ENCODE assay signal across 9 mouse cellular contexts in genomic region chr2:153444254-153445136, GRCm38 (mm10). TPM values are rescaled to one million over a fixed set of nuclear protein-coding genes. Genes with fewer than 3 reads are reported as not detected.
DNase-seq lines count a peak whose midpoint lies in the region; ATAC-seq lines count a peak whose summit lies in the region.
"Had no signal": no experiment of that assay in that cellular context is flagged by ENCODE, and none has a peak within 500 bp of the region (broad histone marks: within the 10 kb centered on the region; RNA-seq: fewer than 3 reads in every experiment).

No protein-coding gene starts in this region.

- peak overlapping the region; percentile 94 for H3K9ac ChIP-seq in hindbrain, embryonic 14.5 days

- H3K4me2 ChIP-seq in hindbrain, embryonic 14.5 days (replicated peaks) = peak overlapping the region; percentile 88

- peak; percentile 86 for DNase-seq in Muller cell, postnatal 12 days (ENCODE audit: inconsistent ontology term)
- peak; percentile 52 for DNase-seq in c-Kit-positive CD71-positive TER-119-negative erythroid progenitor cells, embryonic 14.5 days (ENCODE audit: low read depth)
- DNase-seq in frontal cortex, postnatal 25 days (ENCODE audit: low spot score in 2 of 2) = peak; percentile 28 to 29
- peak; percentile 71 for DNase-seq in hindbrain, embryonic 14.5 days (ENCODE audit: low spot score)
- DNase-seq in left cerebral cortex, postnatal 25 days (ENCODE audit: low spot score in 2 of 2) = peak; percentile 64 to 68
- DNase-seq in right cerebral cortex, postnatal 10 days (ENCODE audit: low spot score in 2 of 2) = peak; percentile 73 to 75
- DNase-seq in yolk sac, embryonic 10.5 days (ENCODE audit: low spot score) = peak; percentile 95

- H3K9me3 ChIP-seq in hindbrain, embryonic 14.5 days (ENCODE audit: control insufficient read depth, low read length) = no peaks in the 10 kb centered on the region

- intact Hi-C loops in left cerebral cortex, postnatal 25 days (cut with DNase I) = no loop called here

- peak; percentile 62 for ATAC-seq in hindbrain, embryonic 14.5 days (ENCODE audit: low FRiP score)
- peak; percentile 40 for ATAC-seq in megakaryocyte progenitor cell, adult 5-6 weeks (replicated peaks; ENCODE audit: poor library complexity)

- peak overlapping the region; percentile 80 for H3K4me3 ChIP-seq in hindbrain, embryonic 14.5 days (replicated peaks; ENCODE audit: low read length)

- peak overlapping the region; percentile 97 for H3K27ac ChIP-seq in hindbrain, embryonic 14.5 days

- WGBS in hindbrain, embryonic 14.5 days = under 1% methylated on average over 25 of the region's 64 CpGs

- H3K27me3 ChIP-seq in hindbrain, embryonic 14.5 days (ENCODE audit: control insufficient read depth, insufficient read depth, low read length) = no peaks in the 10 kb centered on the region

- H3K4me1 ChIP-seq in hindbrain, embryonic 14.5 days (replicated peaks; ENCODE audit: control insufficient read depth, insufficient read depth, low read length) = peaks cover 37% of the 10 kb centered on the region

- no peaks in the 10 kb centered on the region for H3K36me3 ChIP-seq in hindbrain, embryonic 14.5 days (replicated peaks; ENCODE audit: control insufficient read depth, insufficient read depth)

RNA-seq across cellular contexts. Expression of gene 4930404H24Rik, which starts 48.1 kb away (rescaled TPM):
- polyA plus RNA-seq in hindbrain, embryonic 14.5 days (2014; fragmentation: Nextera tagmentation; extraction: Ambion mirVana) = not detected in 2 replicates
- not detected for total RNA-seq in left cerebral cortex, postnatal 25 days (2021)
- total RNA-seq in megakaryocyte progenitor cell, adult 5-6 weeks (2015) = not detected in 2 replicates
- not detected in 2 replicates for total RNA-seq in megakaryocyte progenitor cell, adult 5-6 weeks (2017)
- total RNA-seq: left cerebral cortex, postnatal 10 days had no signal

Comparison
In these comparisons a context has a peak if more than half of its experiments do, and no peak if none do; other contexts are left out.
1. Peak in every context shown above with its lines: DNase-seq, ATAC-seq, H3K4me3 ChIP-seq and H3K27ac ChIP-seq.
2. DNase-seq: peak in every context shown above with its lines; median percentile 95 in yolk sac, embryonic 10.5 days; 86 in Muller cell, postnatal 12 days; 74 in right cerebral cortex, postnatal 10 days; 71 in hindbrain, embryonic 14.5 days; 66 in left cerebral cortex, postnatal 25 days; 52 in c-Kit-positive CD71-positive TER-119-negative erythroid progenitor cells, embryonic 14.5 days; 28 in frontal cortex, postnatal 25 days.